Mouse (Mus musculus) midbrain, embryonic 10.5 days (tissue): ENCODE data around the gene Crb3. TPM values are rescaled to one million over a fixed set of nuclear protein-coding genes. Genes with fewer than 3 reads are reported as not detected.

Experiments used
- DNase-seq: peaks from one replicate; pipeline ENCODE4 v3.0.0-alpha.2; 2017; ENCODE audit warnings: low spot score
- H3K27ac ChIP-seq: fragments of 300-500 bp; sonication (generic); replicated peaks from 2 replicates; pipeline ENCODE4 v1.5.1; 2016; ENCODE audit warnings: mild to moderate bottlenecking
- H3K27me3 ChIP-seq: fragments of 300-500 bp; sonication (generic); 2 replicates; pipeline ENCODE4 v1.6.1; 2016; ENCODE audit warnings: low read depth, mild to moderate bottlenecking; ENCODE audit not compliant: poor library complexity, severe bottlenecking
- H3K36me3 ChIP-seq: fragments of 300-500 bp; sonication (generic); 2 replicates; pipeline ENCODE4 v1.6.1; 2016; ENCODE audit warnings: mild to moderate bottlenecking, moderate library complexity
- H3K4me1 ChIP-seq: fragments of 300-500 bp; sonication (generic); 2 replicates; pipeline ENCODE4 v1.6.1; 2016
- H3K4me3 ChIP-seq: fragments of 300-500 bp; sonication (generic); 2 replicates; pipeline ENCODE4 v1.5.1; 2016; ENCODE audit warnings: mild to moderate bottlenecking, moderate library complexity
- H3K9me3 ChIP-seq: fragments of 300-500 bp; sonication (generic); replicated peaks from 2 replicates; pipeline ENCODE4 v1.6.1; 2016; ENCODE audit warnings: mild to moderate bottlenecking
- WGBS: fragments of 180-500 bp; shearing (Covaris S2); methylation state at CpG from one replicate; pipeline ENCODE4 v1.1.7; 2016; 5-methylcytosine and 5-hydroxymethylcytosine counted together
- polyA plus RNA-seq: library from polyadenylated mRNA; unstranded; fragments of >200 nt; fragmentation: Nextera tagmentation; extraction: Ambion mirVana; gene quantifications from 2 replicates; pipeline ENCODE4 v1.2.1, GENCODE M21; 2016

The Crb3 gene
- 1.2 and 1.5 TPM in 2 replicates for polyA plus RNA-seq

- DNase-seq, result no peak
- H3K9me3 ChIP-seq, result no peaks in the 10 kb centered on the region
- H3K27me3 ChIP-seq, result peaks cover 35% of the 10 kb centered on the region
- peaks cover 46% of the 10 kb centered on the region for H3K4me1 ChIP-seq
- H3K4me3 ChIP-seq, result peak within 1 kb of the TSS; percentile 91
- peaks cover 33% of the 10 kb centered on the region for H3K36me3 ChIP-seq
- under 1% methylated on average over 17 of the region's 22 CpGs for WGBS
- H3K27ac ChIP-seq, result peak within 1 kb of the TSS; percentile 93
These were observed at the start of gene Crb3 for GRCm38 (mm10) chr17:57058891-57059485. Gene Crb3, plus strand, starts transcription at chr17:57059105.

- peak overlapping the region; percentile 93 for H3K27ac ChIP-seq
- WGBS, result 1% methylated on average over 19 of the region's 19 CpGs
These were observed 48.0 kb upstream of the Crb3 start for GRCm38 (mm10) chr17:57010911-57011235.

GRCm38 (mm10) chr17:57011236-57012141, 47.4 kb upstream of the Crb3 start, which contains the start of the genes Gtf2f1 and Gm17949:
Gene Gtf2f1, minus strand, starts transcription at chr17:57011288.
Gene Gm17949, plus strand, starts transcription at chr17:57011469.
- Histone ChIP-seq H3K27me3 (no peaks in the 10 kb centered on the region), H3K27ac (peak within 1 kb of the TSS; percentile 93), H3K4me1 (peaks cover 24% of the 10 kb centered on the region), H3K9me3 (no peaks in the 10 kb centered on the region), H3K36me3 (peaks cover 30% of the 10 kb centered on the region), H3K4me3 (peak within 1 kb of the TSS; percentile 83)
- WGBS, result under 1% methylated on average over 51 of the region's 51 CpGs
- peak; percentile 99 for DNase-seq

More at GRCm38 (mm10) chr17:57010911-57011235, 48.0 kb upstream of the Crb3 start:
- peaks cover 24% of the 10 kb centered on the region for H3K4me1 ChIP-seq
- no peak for DNase-seq
- peaks cover 36% of the 10 kb centered on the region for H3K36me3 ChIP-seq
- peak overlapping the region; percentile 83 for H3K4me3 ChIP-seq
- H3K27me3 ChIP-seq, result no peaks in the 10 kb centered on the region
- no peaks in the 10 kb centered on the region for H3K9me3 ChIP-seq

GRCm38 (mm10) chr17:57012245-57012795, 46.6 kb upstream of the Crb3 start:
- no peaks in the 10 kb centered on the region for H3K9me3 ChIP-seq
- H3K27me3 ChIP-seq, result no peaks in the 10 kb centered on the region
- WGBS, result 75% methylated on average over 13 of the region's 13 CpGs
- no peak for DNase-seq
- peak overlapping the region; percentile 93 for H3K27ac ChIP-seq
- peak overlapping the region; percentile 83 for H3K4me3 ChIP-seq
- peaks cover 24% of the 10 kb centered on the region for H3K4me1 ChIP-seq
- peaks cover 22% of the 10 kb centered on the region for H3K36me3 ChIP-seq

GRCm38 (mm10) chr17:57019693-57020092, 39.2 kb upstream of the Crb3 start:
- no peak for DNase-seq
- H3K27me3 ChIP-seq, result no peaks in the 10 kb centered on the region
- WGBS, result 85% methylated on average over 2 of the region's 2 CpGs
- no peaks in the 10 kb centered on the region for H3K9me3 ChIP-seq
- H3K4me1 ChIP-seq, result no peaks in the 10 kb centered on the region
- H3K4me3 ChIP-seq, result no peak overlapping the region
- peaks cover 57% of the 10 kb centered on the region for H3K36me3 ChIP-seq
- H3K27ac ChIP-seq, result no peak overlapping the region

GRCm38 (mm10) chr17:57020960-57021359, 37.9 kb upstream of the Crb3 start:
- Histone ChIP-seq H3K9me3 (no peaks in the 10 kb centered on the region), H3K27me3 (no peaks in the 10 kb centered on the region), H3K27ac (no peak overlapping the region), H3K4me3 (no peak overlapping the region), H3K4me1 (no peaks in the 10 kb centered on the region), H3K36me3 (peaks cover 70% of the 10 kb centered on the region)
- DNase-seq, result no peak
- 92% methylated on average over 5 of the region's 5 CpGs for WGBS

GRCm38 (mm10) chr17:57027471-57027870, 31.4 kb upstream of the Crb3 start:
- Histone ChIP-seq H3K4me3 (no peak overlapping the region), H3K36me3 (peaks cover 74% of the 10 kb centered on the region), H3K4me1 (peaks cover 23% of the 10 kb centered on the region), H3K27ac (no peak overlapping the region), H3K27me3 (no peaks in the 10 kb centered on the region), H3K9me3 (no peaks in the 10 kb centered on the region)
- no peak for DNase-seq
- WGBS, result 92% methylated on average over 4 of the region's 4 CpGs

- H3K36me3 ChIP-seq, result peaks cover 52% of the 10 kb centered on the region
- H3K4me3 ChIP-seq, result peak overlapping the region; percentile 87
- H3K9me3 ChIP-seq, result no peaks in the 10 kb centered on the region
- DNase-seq, result no peak
- 64% methylated on average over 8 of the region's 8 CpGs for WGBS
- peaks cover 27% of the 10 kb centered on the region for H3K4me1 ChIP-seq
- H3K27ac ChIP-seq, result 0 out of 2 replicates have a peak overlapping the region, but pooled peaks have one; percentile 99
- no peaks in the 10 kb centered on the region for H3K27me3 ChIP-seq
These were observed 29.2 kb upstream of the Crb3 start for GRCm38 (mm10) chr17:57029691-57030090.

- peak within 1 kb of the TSS; percentile 87 for H3K4me3 ChIP-seq
- no peaks in the 10 kb centered on the region for H3K9me3 ChIP-seq
- peaks cover 38% of the 10 kb centered on the region for H3K36me3 ChIP-seq
- H3K4me1 ChIP-seq, result peaks cover 27% of the 10 kb centered on the region
- WGBS, result under 1% methylated on average over 92 of the region's 99 CpGs
- no peaks in the 10 kb centered on the region for H3K27me3 ChIP-seq
- peak within 1 kb of the TSS; percentile 99 for H3K27ac ChIP-seq
- peak; percentile 65 for DNase-seq
These were observed 27.8 kb upstream of the Crb3 start, which contains the start of gene Khsrp for GRCm38 (mm10) chr17:57030931-57031660. Gene Khsrp, minus strand, starts transcription at chr17:57031522.

- H3K4me3 ChIP-seq, result peak overlapping the region; percentile 87
- peaks cover 4% of the 10 kb centered on the region; the same call in 1 of the 2 replicates for H3K27me3 ChIP-seq
- H3K4me1 ChIP-seq, result peaks cover 27% of the 10 kb centered on the region
- H3K36me3 ChIP-seq, result peaks cover 31% of the 10 kb centered on the region
- WGBS, result under 1% methylated on average over 38 of the region's 38 CpGs
- DNase-seq, result peak; percentile 100
- H3K9me3 ChIP-seq, result no peaks in the 10 kb centered on the region
- peak overlapping the region; percentile 99 for H3K27ac ChIP-seq
These were observed 27.1 kb upstream of the Crb3 start for GRCm38 (mm10) chr17:57031661-57032420.

- H3K9me3 ChIP-seq, result no peaks in the 10 kb centered on the region
- peak overlapping the region; percentile 99 for H3K27ac ChIP-seq
- H3K4me1 ChIP-seq, result peaks cover 27% of the 10 kb centered on the region
- WGBS, result 87% methylated on average over 4 of the region's 4 CpGs
- H3K27me3 ChIP-seq, result peaks cover 12% of the 10 kb centered on the region
- peaks cover 21% of the 10 kb centered on the region for H3K36me3 ChIP-seq
- no peak for DNase-seq
- peak overlapping the region; percentile 87 for H3K4me3 ChIP-seq
These were observed 26.1 kb upstream of the Crb3 start for GRCm38 (mm10) chr17:57032854-57033253.
